Mouse (Mus musculus): ENCODE measurements around the gene Selenov. TPM values are rescaled to one million over a fixed set of nuclear protein-coding genes. Genes with fewer than 3 reads are reported as not detected.

Selenov gene
- polyA plus RNA-seq (2012; fragmentation: generic; extraction: Trizol) = not detected

- TF ChIP-seq CEBPB (IDR thresholded peaks at IDR 0.05; ENCODE audit: insufficient read depth, poor library complexity, severe bottlenecking) (no peak), SRF (IDR thresholded peaks at IDR 0.05; ENCODE audit: control insufficient read depth, insufficient read length, low read depth) (no peak), REST (IDR thresholded peaks at IDR 0.05; ENCODE audit: insufficient read depth, insufficient read length) (no peak), E2F4 (IDR thresholded peaks at IDR 0.05; ENCODE audit: insufficient read depth) (no peak), TCF12 (IDR thresholded peaks at IDR 0.05; ENCODE audit: insufficient read depth, poor library complexity, severe bottlenecking) (no peak), MAX (IDR thresholded peaks at IDR 0.05; ENCODE audit: low read depth) (no peak), POLR2AphosphoS2 (IDR thresholded peaks at IDR 0.05; ENCODE audit: insufficient read length, low read depth) (no peak), TCF3 (IDR thresholded peaks at IDR 0.05; ENCODE audit: insufficient read length, low read depth) (no peak), MYOD1 (IDR thresholded peaks at IDR 0.05; ENCODE audit: control insufficient read depth in 1 of 3, insufficient read length in 2 of 3, low read depth in 2 of 3) (no peak), MYOG (IDR thresholded peaks at IDR 0.05; ENCODE audit: control insufficient read depth in 1 of 3, insufficient read depth in 1 of 3, insufficient read length in 2 of 3, low read depth in 2 of 3) (no peak)
- no peak within 1 kb of the TSS for H3K4me3 ChIP-seq
- H3K79me2 ChIP-seq (ENCODE audit: control insufficient read depth, insufficient read depth) = no peaks in the 10 kb centered on the region
- H3ac ChIP-seq (ENCODE audit: control insufficient read depth, insufficient read length) = no peak within 1 kb of the TSS
- H3K36me3 ChIP-seq (ENCODE audit: control insufficient read depth, insufficient read depth) = no peaks in the 10 kb centered on the region
- H3K4me2 ChIP-seq (ENCODE audit: low read depth) = peak within 1 kb of the TSS; percentile 18
- H3K27me3 ChIP-seq (ENCODE audit: control insufficient read depth, insufficient read depth, insufficient read length) = peaks cover 84% of the 10 kb centered on the region
Measured at GRCm38 (mm10) chr7:28290638-28291590, at the start of gene Selenov. Gene Selenov (minus strand): TSS chr7:28291186.

DNA sequence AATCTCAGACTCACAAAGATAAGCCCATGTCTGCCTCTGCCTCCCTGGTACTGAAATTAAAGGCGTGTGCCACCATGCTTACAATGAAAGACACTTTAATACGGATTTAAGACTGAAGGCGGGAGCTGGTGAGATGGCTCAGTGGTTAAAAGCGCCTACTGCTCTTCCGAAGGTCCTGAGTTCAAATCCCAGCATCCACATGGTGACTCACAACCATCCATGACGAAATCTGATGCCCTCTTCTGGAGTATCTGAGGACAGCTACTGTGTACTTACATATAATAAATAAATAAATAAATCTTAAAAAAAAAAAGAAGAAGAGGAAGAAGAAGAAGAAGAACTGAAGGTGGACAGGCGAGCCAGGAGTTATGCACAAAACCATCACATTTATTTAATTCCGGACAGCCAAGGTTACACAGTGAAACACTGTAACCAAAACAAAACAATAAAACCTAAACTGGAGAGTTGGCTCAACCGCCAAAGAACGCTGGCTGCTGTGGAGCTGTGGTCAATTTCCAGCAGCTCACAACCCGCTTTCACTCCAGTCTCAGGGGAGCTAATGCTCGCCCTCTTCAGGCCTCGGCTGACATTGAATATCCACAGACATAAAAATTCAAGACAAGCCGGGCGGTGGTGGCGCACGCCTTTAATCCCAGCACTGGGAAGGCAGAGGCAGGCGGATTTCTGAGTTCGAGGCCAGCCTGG, 48.4 kb upstream of the Selenov start:
- Histone ChIP-seq H3K79me2 (ENCODE audit: control insufficient read depth, insufficient read depth) (peaks cover 41% of the 10 kb centered on the region), H3K4me2 (ENCODE audit: low read depth) (peak overlapping the region; percentile 96), H3K4me3 (peak overlapping the region; percentile 83), H3K27me3 (ENCODE audit: control insufficient read depth, insufficient read depth, insufficient read length) (no peaks in the 10 kb centered on the region), H3K36me3 (ENCODE audit: control insufficient read depth, insufficient read depth) (no peaks in the 10 kb centered on the region), H3ac (ENCODE audit: control insufficient read depth, insufficient read length) (peak overlapping the region; percentile 96)
- TF ChIP-seq POLR2AphosphoS2 (IDR thresholded peaks at IDR 0.05; ENCODE audit: insufficient read length, low read depth) (no peak), TCF3 (IDR thresholded peaks at IDR 0.05; ENCODE audit: insufficient read length, low read depth) (no peak), CEBPB (IDR thresholded peaks at IDR 0.05; ENCODE audit: insufficient read depth, poor library complexity, severe bottlenecking) (no peak), MAX (IDR thresholded peaks at IDR 0.05; ENCODE audit: low read depth) (no peak), POLR2A (IDR thresholded peaks at IDR 0.05; ENCODE audit: insufficient read length, low read depth) (no peak), E2F4 (IDR thresholded peaks at IDR 0.05; ENCODE audit: insufficient read depth) (no peak), TCF12 (IDR thresholded peaks at IDR 0.05; ENCODE audit: insufficient read depth, poor library complexity, severe bottlenecking) (no peak), SRF (IDR thresholded peaks at IDR 0.05; ENCODE audit: control insufficient read depth, insufficient read length, low read depth) (no peak), MYOD1 (IDR thresholded peaks at IDR 0.05; ENCODE audit: control insufficient read depth in 1 of 3, insufficient read length in 2 of 3, low read depth in 2 of 3) (no peak), MYOG (IDR thresholded peaks at IDR 0.05; ENCODE audit: control insufficient read depth in 1 of 3, insufficient read depth in 1 of 3, insufficient read length in 2 of 3, low read depth in 2 of 3) (no peak), USF1 (IDR thresholded peaks at IDR 0.05; ENCODE audit: low read depth) (no peak), REST (IDR thresholded peaks at IDR 0.05; ENCODE audit: insufficient read depth, insufficient read length) (no peak)

- TF ChIP-seq MYOG (IDR thresholded peaks at IDR 0.05; ENCODE audit: control insufficient read depth in 1 of 3, insufficient read depth in 1 of 3, insufficient read length in 2 of 3, low read depth in 2 of 3) = peak in 2 of 3 experiments; percentile 77 to 79
- TF ChIP-seq TCF12 (IDR thresholded peaks at IDR 0.05; ENCODE audit: insufficient read depth, poor library complexity, severe bottlenecking) = no peak
- no peak for TF ChIP-seq E2F4 (IDR thresholded peaks at IDR 0.05; ENCODE audit: insufficient read depth)
- no peak for TF ChIP-seq CEBPB (IDR thresholded peaks at IDR 0.05; ENCODE audit: insufficient read depth, poor library complexity, severe bottlenecking)
- TF ChIP-seq MYOD1 (IDR thresholded peaks at IDR 0.05; ENCODE audit: control insufficient read depth in 1 of 3, insufficient read length in 2 of 3, low read depth in 2 of 3) = peak in 2 of 3 experiments; percentile 70 to 83
- peak; percentile 95 for TF ChIP-seq POLR2A (IDR thresholded peaks at IDR 0.05; ENCODE audit: insufficient read length, low read depth)
- TF ChIP-seq POLR2AphosphoS2 (IDR thresholded peaks at IDR 0.05; ENCODE audit: insufficient read length, low read depth) = peak; percentile 92
- TF ChIP-seq MAX (IDR thresholded peaks at IDR 0.05; ENCODE audit: low read depth) = no peak
- no peak for TF ChIP-seq SRF (IDR thresholded peaks at IDR 0.05; ENCODE audit: control insufficient read depth, insufficient read length, low read depth)
- no peak for TF ChIP-seq USF1 (IDR thresholded peaks at IDR 0.05; ENCODE audit: low read depth)
- no peak for TF ChIP-seq REST (IDR thresholded peaks at IDR 0.05; ENCODE audit: insufficient read depth, insufficient read length)
- TF ChIP-seq TCF3 (IDR thresholded peaks at IDR 0.05; ENCODE audit: insufficient read length, low read depth) = no peak
- peak within 1 kb of the TSS; percentile 96 for H3K4me2 ChIP-seq (ENCODE audit: low read depth)
- H3K79me2 ChIP-seq (ENCODE audit: control insufficient read depth, insufficient read depth) = peaks cover 51% of the 10 kb centered on the region
- peak within 1 kb of the TSS; percentile 96 for H3ac ChIP-seq (ENCODE audit: control insufficient read depth, insufficient read length)
- H3K27me3 ChIP-seq (ENCODE audit: control insufficient read depth, insufficient read depth, insufficient read length) = no peaks in the 10 kb centered on the region
- H3K4me3 ChIP-seq = peak within 1 kb of the TSS; percentile 83
- H3K36me3 ChIP-seq (ENCODE audit: control insufficient read depth, insufficient read depth) = no peaks in the 10 kb centered on the region
Measured at GRCm38 (mm10) chr7:28338108-28338998, 47.4 kb upstream of the Selenov start, which contains the start of gene Supt5. Gene Supt5 (minus strand): TSS chr7:28338746.
